Mouse (Mus musculus): ENCODE measurements around the gene S100a11. TPM values are rescaled to one million over a fixed set of nuclear protein-coding genes. Genes with fewer than 3 reads are reported as not detected.
"Not testable (repeated sequence)": the region's sequence is repeated elsewhere in the genome, so short reads cannot be mapped to it uniquely, and the experiment has no call there.

The S100a11 gene
- 10 to 100 TPM; 33.3 to 35.2 TPM for total RNA-seq (2021)

DNA sequence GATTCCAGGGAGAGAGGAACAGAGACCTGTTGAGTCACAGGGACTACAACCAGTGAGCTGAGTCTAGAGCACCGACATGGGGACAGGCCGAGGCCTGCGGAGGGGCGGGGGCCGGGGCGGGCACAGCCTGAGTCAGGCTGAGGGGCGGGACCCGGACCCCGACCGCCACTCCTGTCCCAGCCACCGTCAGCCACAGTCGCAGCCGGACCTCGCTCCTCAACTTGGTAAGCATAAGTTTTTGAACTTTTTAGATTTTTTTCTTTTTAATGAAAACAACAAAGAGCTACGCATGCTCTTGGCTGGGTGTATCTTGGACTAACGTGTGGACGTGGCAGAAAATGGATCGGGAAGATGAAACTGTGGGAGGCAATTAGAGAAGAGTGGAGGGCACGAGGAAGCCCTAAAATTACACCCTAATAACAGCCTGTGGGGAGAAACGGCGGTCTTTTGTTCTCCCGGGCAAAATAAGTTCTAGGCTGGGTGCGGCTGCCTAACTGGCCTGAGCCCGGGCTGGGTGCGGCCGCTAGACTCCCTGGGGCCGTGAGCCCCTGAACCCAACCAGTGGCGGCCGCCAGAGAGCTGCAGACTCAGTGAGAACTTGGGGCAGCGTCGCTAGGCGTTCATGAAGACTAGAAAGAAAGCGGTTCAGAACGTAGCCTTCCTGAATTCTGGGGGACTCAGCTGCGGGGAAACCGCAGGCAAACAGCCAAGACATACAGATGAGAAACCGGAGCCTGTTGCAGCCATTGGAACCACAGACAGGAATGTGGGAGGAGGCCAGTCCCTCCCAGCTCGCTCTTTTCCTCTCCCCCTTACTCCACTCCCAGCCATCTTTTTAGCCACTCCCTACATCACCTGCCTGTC, at the start of gene S100a11:
Gene S100a11 (plus strand): TSS at position 159 of the 864 bp plus-strand sequence.
- intact Hi-C loops (cut with DNase I), result no loop called here

DNA sequence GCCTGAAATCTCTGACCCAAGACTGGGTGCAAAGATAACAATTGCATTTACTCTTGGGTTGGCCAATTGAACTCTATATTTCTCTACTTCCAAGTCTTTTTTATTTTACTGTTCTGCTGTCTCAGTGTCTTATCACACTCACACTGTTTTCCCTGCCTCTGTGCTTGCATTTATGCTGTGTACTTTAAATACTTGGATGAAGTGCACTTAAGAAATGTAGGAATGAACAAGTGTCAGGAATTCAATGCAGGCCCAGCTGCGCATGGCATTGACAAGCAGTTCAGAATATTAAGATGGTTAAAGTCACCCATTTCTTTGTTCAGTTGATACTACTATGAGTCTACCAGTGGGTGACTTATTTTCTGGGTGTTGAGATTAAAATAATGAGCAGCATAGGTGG, 40.2 kb upstream of the S100a11 start:
- intact Hi-C loops (cut with DNase I), result no loop called here
- DNase-seq, result no peak

More for the DNA sequence above, at the start of gene S100a11:
- DNase-seq, result peak; percentile 21

DNA sequence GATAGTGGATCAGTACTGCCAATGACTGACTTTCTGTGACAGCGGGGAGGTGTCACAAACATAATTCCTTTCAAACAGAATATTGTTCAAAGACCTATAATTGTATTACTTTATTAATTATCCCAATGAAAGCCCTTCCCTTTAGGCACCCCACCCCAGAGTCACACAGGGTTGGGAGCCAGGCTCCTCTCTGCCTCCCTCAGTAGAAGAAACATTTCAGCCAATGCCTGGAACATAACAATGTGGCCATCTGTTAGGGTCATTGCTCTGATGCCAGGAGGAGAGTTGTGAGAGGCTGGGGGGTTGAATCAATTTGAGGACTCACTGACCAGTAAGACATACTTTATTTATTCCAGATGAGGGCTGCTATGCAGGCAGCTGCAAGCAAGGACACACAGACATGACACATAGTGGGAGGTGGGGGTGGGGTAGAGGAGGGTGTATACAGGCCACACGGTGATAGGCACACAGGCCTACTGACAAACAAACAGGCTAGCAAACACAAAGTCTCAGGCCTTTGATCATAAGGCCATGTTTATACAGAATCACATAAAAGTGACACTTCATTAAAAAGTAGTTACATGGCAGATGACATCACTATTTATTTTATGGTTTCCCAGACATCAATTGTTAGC, 38.2 kb upstream of the S100a11 start:
- intact Hi-C loops (cut with DNase I), result no loop called here
- no peak for DNase-seq

DNA sequence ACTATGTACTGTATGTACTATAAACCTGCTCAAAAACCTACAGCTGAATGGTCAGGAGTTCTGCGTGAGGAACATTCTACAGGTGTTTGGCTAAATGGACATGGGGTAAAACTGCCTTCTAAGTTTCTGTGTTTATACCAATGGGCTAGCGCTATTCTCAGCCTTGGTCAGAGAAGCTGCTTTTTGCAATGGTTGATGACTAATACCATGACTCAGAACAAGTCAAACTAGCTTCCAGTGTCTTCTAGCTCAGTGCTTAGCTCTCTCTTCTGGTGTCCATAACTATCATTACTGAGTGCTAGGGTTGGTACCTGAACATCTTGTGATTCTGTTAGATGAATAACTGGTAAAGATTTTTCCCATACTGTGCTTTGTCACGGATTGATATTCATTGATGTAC, 34.7 kb upstream of the S100a11 start:
- no peak for DNase-seq
- intact Hi-C loops (cut with DNase I), result no loop called here

DNA sequence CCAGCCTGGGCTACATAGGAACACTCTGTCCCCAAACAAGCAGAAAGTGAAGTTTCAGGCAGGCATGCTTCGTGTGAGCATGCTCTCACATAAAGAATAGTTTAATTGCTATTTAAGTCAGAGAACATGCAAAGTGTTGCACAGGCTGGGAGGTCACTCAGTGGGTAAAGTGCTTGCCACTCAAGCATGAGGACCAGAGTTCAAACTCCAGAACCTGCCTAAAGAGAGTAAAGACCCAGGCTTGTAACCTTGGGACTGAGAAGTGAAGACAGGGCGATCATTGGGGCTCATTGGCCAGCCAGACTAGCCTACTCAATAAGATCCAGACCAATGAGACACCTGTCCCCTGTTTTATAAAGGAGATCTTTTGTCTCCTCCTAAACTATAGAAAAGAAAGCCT, 31.7 kb upstream of the S100a11 start:
- DNase-seq, result no peak
- intact Hi-C loops (cut with DNase I), result no loop called here

DNA sequence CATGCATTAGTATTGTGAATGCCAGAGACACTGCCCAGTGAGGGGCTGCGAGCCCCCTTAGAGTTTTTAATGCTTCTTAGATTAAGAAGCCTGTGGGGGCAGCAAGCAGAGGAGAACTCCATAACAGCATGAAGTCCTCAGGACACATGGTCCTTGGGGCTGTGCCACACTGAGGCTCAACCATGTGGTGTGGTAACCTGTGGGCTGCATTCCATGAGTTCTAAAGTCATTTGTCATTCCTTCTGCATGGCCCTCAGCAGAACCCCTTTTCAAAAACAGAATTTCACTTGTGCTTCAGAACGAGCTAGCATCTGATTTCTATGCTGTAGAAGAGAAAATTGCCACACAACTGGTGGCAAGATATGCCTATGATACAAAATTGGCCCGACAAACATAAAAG, 28.1 kb upstream of the S100a11 start:
- DNase-seq, result no peak
- intact Hi-C loops (cut with DNase I), result loop anchor here (5.0 kb wide), 2 partner anchors 130 to 360 kb away; no protein-coding TSS in a partner anchor

DNA sequence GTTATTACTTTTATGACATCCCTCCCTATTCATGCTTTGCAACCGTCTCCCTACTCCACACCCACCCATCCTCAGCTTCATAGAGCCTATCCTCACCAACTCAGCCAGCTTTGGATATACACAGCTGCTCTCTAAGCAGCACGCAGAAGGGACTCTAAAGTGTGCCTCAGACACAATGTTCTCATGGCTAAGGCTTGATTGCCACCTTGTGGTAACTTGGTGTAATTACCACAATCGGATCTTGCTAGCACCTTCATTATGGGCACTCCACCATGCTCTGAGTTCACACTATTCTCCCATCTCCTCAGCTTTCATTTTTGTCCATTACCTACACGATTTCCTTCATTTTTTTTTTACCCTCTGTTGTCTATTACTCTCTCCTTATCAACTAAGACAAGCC, 26.3 kb upstream of the S100a11 start:
- DNase-seq, result peak; percentile 26
- intact Hi-C loops (cut with DNase I), result loop anchor here (5.0 kb wide), 2 partner anchors 132 to 362 kb away; no protein-coding TSS in a partner anchor

DNA sequence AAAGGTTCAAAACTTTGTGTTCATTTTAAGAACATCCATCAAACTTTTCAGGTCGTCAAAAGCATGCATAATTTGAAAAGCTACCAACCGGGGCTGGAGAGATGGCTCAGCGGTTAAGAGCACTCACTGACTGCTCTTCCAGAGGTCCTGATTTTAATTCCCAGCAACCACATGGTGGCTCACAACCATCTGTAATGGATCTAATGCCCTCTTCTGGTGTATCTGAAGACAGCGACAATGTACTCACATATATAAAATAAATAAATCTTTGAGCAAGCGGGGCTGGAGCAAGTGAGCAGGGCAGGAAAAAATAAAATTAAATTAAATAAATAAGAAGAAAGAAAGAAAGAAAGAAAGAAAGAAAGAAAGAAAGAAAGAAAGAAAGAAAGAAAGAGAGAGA, 25.5 kb upstream of the S100a11 start:
- not testable (repeated sequence) for DNase-seq
- intact Hi-C loops (cut with DNase I), result loop anchor here (5.0 kb wide), 2 partner anchors 132 to 362 kb away; no protein-coding TSS in a partner anchor

DNA sequence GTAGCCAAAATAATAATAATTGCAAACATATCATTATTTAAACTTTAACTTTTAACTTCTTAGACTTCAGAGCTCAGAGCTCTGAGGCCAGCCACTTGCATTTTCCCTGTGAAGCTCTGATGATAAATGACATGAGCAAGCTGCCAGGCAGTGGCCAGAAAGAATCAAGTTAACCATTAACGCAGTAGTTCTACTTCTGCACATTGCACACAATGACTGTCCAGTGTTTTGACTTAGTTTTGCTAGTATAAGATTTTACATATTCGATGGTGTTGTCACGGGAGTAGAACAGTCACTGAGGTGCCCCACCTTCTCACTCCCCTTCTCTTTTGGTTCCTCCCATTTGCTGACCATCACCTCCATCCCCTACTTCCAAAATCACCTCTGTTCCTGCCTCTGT, 23.2 kb upstream of the S100a11 start:
- intact Hi-C loops (cut with DNase I), result no loop called here
- DNase-seq, result no peak

DNA sequence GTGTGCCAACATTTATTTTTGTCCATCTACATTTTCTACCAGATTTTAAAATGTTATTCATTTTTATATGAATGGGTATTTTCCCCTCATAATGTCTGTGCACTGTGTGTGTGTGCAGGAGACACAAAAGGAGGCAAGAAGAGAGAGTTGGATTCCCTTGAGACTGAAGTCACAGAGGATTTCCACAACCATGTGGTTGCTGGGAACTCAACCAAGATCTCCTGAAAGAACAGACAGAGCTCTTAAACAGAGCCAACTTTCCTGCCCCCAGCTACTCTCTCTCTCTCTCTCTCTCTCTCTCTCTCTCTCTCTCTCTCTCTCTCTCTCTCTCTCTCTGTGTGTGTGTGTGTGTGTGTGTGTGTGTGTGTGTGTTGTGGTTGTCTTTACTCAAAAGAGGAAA, 21.2 kb upstream of the S100a11 start:
- DNase-seq, result no peak
- intact Hi-C loops (cut with DNase I), result no loop called here

DNA sequence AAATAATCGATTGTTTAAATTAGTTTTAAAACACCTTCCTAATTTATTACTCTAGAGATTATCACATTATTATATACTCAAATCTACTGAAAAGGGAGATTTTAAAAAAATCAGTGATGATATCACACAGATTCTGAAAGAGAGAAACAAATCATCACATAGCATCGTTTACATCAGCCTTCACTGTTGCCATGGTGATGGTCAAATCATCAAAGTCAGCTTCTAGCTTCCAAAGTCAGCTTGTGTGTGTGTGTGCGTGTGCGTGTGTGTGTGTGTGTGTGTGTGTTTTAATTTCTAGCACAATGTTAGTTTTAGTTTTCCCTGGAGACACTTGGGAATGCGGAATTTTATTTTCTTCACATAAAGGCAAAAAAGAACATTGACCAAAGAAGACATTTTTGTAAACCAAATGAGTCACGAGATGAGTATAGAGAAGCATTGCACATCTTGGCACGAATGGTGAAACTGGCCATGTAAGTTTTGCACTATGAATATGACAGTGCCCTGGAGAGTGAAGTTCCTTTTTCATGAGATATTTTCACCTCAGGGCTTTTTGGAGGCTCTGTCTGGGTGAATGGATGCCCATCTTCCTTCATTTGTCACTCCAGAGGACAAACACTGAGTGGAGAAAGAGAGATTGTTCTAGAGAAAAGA, 15.6 kb upstream of the S100a11 start:
- DNase-seq, result no peak

DNA sequence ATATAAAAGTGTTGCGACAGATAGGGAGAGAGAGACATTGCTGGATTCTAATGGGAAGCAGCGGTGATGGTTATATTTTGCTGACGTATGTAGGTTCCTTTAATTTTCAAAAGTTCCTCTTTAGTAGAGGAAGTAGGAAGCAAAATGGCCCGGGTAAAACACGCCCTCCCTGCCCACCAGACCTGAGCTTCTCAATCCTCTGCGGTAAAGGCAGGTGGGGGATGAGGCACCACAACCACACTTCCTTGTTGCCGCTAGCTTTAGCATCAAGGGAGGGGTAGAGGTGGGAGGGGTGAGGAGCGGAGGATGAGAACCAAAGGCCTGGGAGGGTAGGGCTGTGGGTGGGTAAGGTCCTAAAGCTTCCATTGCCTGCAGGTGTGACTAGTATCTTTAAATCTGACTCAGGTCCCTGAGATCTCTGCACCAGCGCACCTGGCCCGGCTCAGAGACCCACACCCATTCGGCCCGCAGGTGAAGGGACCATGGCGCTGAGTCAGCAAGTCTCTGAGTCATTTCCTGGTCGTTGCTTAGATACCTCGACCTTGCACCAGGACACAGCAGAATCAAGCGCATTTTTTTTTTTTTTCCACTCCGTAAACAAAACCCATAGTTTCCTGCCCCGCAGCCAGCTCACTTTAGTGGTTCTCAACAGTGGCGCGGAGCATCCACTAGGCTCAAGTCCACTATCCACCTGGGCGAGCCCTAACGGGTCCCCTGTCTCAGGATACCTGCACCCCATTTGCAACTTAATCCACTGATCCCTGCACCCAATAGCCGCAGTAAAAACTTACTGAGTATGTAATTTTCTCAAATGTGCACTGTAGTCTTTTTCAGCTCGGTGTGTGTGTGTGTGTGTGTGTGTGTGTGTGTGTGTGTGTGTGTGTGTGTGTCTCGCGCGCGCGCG, 14.1 kb upstream of the S100a11 start:
- intact Hi-C loops (cut with DNase I), result no loop called here
- no peak for DNase-seq

More for the DNA sequence above, 15.6 kb upstream of the S100a11 start:
- intact Hi-C loops (cut with DNase I), result no loop called here

DNA sequence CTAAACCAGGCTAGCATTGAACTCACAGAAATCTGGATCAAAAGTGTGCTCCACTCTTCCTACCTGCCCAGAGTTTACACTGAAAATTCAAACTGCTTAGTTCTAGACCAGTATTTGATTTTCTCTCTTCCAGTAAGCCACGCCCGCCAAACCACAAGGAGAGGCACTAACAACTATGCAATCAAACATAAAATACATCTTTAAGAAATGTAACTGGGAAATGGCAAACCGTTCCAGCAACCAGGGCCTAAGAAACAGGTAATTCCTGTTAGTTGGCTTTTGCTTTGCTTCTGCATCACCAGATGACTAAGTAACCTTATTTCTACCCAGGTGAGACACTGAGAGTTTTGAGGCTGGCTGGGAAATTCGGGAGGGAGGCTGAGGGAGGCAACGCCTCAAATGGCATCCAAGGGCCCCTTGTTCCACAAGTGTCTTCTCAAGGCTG, 13.4 kb upstream of the S100a11 start:
- no peak for DNase-seq
- intact Hi-C loops (cut with DNase I), result no loop called here

DNA sequence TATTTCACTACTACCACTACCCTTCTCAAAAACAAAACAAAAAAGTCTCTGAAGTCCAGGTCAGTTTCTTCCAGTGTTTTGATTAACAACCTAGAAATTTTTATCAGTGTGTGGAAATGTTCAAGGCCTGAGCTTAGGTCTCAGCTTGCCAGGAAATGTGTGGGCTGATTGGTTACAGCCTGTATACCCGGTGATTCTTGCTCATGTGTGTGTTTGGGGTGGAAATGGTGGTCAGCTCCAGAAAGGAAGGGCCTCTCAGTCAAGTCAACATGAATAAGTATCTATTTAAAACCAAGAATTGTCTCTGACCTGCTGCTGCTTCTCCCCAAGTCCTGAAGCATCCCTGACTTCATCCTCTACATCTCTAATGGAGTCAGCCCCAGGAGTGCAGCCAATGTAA, 11.0 kb upstream of the S100a11 start:
- no peak for DNase-seq
- intact Hi-C loops (cut with DNase I), result no loop called here

DNA sequence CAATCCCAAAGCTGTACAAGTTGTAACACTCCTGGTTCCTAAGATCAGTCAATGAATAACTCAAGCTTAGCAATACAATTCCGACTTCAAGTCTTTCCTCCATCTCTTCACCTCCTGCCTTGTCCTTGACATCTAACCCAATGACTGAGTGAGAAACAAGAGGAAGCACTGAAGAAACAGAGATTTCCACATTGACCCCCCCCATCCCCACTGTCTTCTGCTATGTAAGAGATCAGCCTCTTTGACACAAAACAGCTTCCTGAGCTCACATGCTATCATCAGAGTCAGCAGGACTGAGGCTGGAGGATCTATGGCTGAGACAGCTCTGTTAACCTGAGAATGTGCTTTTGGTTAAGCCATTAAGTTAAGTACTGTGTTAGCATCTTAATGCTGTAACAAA, 9.3 kb upstream of the S100a11 start:
- no peak for DNase-seq
- intact Hi-C loops (cut with DNase I), result no loop called here

DNA sequence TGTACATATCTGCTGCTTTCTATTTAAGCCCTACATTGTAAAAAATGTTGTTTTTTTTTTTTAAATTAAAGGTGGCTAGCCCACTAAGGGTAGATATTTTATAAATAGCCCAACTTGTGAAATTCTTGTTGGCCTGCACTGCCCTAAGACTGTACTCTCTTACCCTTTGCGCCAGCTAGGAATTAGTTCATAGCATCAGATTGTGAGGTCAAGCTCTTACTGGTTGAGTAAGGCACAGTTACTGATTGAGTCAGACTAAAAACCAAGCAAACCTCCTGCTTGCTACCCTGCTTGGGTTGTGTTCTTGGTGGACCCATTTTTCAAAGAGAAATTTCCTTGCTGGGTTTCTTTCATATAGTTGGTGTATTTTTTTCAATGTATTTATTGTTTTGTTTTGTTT, 8.5 kb upstream of the S100a11 start:
- DNase-seq, result no peak
- intact Hi-C loops (cut with DNase I), result no loop called here

DNA sequence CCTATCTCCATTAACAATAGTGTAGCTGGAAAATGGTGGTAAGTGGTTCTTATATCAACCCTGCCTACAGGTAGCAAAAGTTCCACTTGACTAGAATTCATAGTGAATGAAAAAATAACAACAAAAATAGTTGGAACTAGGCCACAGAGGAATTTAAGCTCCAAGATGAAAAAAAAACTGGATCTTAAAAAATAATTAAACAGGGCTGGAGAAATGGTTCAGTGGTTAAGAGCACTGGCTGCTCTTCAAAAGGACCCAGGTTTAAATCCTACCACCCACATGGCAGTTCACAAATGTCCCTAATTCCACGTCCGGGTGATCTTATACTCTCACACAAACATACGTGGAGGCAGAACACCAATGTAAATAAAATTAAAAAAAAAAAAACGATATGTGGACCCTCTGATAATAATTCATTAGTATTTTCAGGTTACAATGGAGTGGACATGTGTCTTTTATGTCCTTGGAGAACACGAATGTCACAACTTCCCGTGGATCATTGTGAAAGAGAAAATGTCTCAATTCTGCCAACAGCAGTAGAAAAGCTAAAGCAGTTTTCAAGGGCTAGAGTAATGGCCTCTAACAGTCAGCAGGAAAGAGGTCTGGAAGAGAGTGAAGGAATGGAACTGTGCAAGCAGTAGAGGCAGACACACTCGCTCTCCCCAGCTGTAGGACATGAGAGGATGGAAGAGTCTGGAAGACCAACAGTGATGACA, 7.7 kb upstream of the S100a11 start:
- DNase-seq, result no peak
- intact Hi-C loops (cut with DNase I), result no loop called here

DNA sequence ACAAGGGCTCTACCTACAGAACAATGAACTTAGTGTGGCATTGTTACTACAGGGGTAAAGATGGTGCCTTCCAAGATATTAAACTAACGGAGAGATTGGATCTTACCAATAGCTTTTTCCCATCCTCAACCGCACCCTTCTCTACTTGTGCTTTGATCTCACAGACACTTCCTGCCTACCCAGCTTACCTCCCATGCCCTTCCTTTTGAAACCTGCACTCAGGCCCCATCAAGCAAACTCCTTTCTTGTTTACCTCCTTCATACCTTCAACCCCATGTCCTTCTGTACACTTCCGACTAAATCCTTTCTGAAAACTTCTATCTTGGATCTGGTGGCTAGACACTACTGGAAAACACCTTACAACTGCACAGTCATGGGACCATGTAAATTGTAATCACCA, 5.7 kb upstream of the S100a11 start:
- intact Hi-C loops (cut with DNase I), result no loop called here

DNA sequence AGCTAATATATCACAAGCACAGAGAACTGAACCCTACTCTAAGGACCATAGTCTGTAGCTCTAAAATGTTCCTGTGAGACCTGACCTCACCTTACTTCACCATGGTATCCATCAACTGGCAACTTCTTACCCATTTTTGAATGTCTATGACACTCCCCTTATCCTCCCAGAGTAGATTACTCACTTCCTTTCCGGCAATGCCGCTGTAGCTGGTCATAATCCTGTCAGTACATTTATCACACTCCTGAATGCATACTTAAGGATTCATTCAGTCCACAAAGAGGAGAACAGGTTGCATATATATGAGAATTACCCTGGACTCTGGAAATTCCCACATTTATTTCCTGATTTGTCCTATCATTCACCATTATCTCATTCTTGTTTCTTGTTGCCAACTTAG, 2.9 kb upstream of the S100a11 start:
- no peak for DNase-seq
- intact Hi-C loops (cut with DNase I), result no loop called here

More for the DNA sequence above, 5.7 kb upstream of the S100a11 start:
- DNase-seq, result no peak

DNA sequence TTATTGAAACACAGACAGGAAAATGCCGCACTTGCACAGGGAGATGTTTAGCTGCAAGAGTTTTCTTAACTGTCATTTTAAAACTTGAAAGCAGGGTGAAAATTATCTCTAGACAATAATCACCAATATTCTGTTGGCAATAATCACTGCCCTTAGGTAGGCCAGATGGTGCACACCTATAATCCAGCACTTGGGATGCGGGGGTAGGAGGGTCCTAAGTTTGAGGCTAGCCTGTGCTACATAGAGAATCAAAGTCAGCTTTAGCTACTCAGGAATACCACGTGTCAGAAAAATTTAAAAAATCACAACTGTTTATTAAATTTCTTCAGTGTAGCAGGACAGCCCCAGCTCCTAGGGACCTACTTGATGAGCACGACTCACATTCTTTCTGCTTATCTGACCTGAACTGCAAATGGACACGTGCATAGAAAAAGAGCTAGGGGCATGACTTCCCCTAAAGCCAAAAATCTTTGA, 395 bp upstream of the S100a11 start:
- intact Hi-C loops (cut with DNase I), result no loop called here
- no peak for DNase-seq
